ENCODE assay signal across 8 mouse cellular contexts in genomic region chrX:160137861-160138717, GRCm38 (mm10). TPM values are rescaled to one million over a fixed set of nuclear protein-coding genes. Genes with fewer than 3 reads are reported as not detected.
DNase-seq lines count a peak whose midpoint lies in the region; ATAC-seq lines count a peak whose summit lies in the region.

Gene Pdha1 (minus strand): TSS chrX:160138413.

- peak within 1 kb of the TSS; percentile 76 for H3K9ac ChIP-seq in hindbrain, embryonic 13.5 days

- H3K27ac ChIP-seq in hindbrain, embryonic 13.5 days, result peak within 1 kb of the TSS; percentile 89

- H3K9me3 ChIP-seq in hindbrain, embryonic 13.5 days, result no peaks in the 10 kb centered on the region

- peak; percentile 99 for ATAC-seq in hindbrain, embryonic 13.5 days (ENCODE audit: low FRiP score)

- H3K4me2 ChIP-seq in hindbrain, embryonic 13.5 days, result peak within 1 kb of the TSS; percentile 63

- H3K36me3 ChIP-seq in hindbrain, embryonic 13.5 days, result no peaks in the 10 kb centered on the region

- 0 out of 2 replicates have a peak, but pooled peaks cover 2% of the 10 kb centered on the region for H3K27me3 ChIP-seq in hindbrain, embryonic 13.5 days

- DNase-seq in NIH3T3 (ENCODE audit: low read depth), result peak; percentile 92
- peak; percentile 89 to 91 for DNase-seq in cerebellum, postnatal 10 days
- peak; percentile 79 to 83 for DNase-seq in frontal cortex, postnatal 14 days (ENCODE audit: low spot score in 2 of 2)
- DNase-seq in layer of hippocampus, postnatal 36 days, result peak; percentile 79 to 84
- DNase-seq in lung, postnatal 36 days, result peak; percentile 94
- peak; percentile 90 for DNase-seq in retina, postnatal 1 day
- peak; percentile 74 to 80 for DNase-seq in urinary bladder, adult 18-20 months (ENCODE audit: low spot score in 2 of 2)

- 15% methylated on average over 46 of the region's 67 CpGs for WGBS in hindbrain, embryonic 13.5 days

- peaks cover 19% of the 10 kb centered on the region for H3K4me1 ChIP-seq in hindbrain, embryonic 13.5 days (replicated peaks)

- H3K4me3 ChIP-seq in hindbrain, embryonic 13.5 days, result peak within 1 kb of the TSS; percentile 57

RNA-seq across cellular contexts. Expression of gene Pdha1, which starts in this region (rescaled TPM):
- polyA plus RNA-seq in hindbrain, embryonic 13.5 days (2015; fragmentation: Nextera tagmentation; extraction: Ambion mirVana), result 106 and 108 TPM in 2 replicates
- 100 to 1,000 TPM; 217 to 238 TPM for total RNA-seq in layer of hippocampus, postnatal 36 days (2021)

Comparison
In these comparisons a context has a peak if more than half of its experiments do, and no peak if none do; other contexts are left out.
1. Peak in every context shown above with its lines: DNase-seq, ATAC-seq, H3K4me3 ChIP-seq and H3K27ac ChIP-seq.